Mouse (Mus musculus) heart, embryonic 16.5 days (tissue): ENCODE results near the gene Cyp4v3. TPM values are rescaled to one million over a fixed set of nuclear protein-coding genes. Genes with fewer than 3 reads are reported as not detected.

Source experiments
- ATAC-seq: fragments of 200-750 bp; cut with Nextera tagmentation; replicated peaks from 2 replicates; pipeline ENCODE4 v1.8.0; 2017; ENCODE audit warnings: moderate number of reproducible peaks; ENCODE audit not compliant: insufficient read depth, low FRiP score; ENCODE audit errors: extremely low read depth
- H3K27ac ChIP-seq: fragments of 300-500 bp; sonication (generic); 2 replicates; pipeline ENCODE4 v1.5.1; 2014; ENCODE audit warnings: mild to moderate bottlenecking, low read length, control low read depth, moderate library complexity
- H3K27me3 ChIP-seq: fragments of 300-500 bp; sonication (generic); 2 replicates; pipeline ENCODE4 v1.6.1; 2014; ENCODE audit warnings: low read length, mixed read lengths; ENCODE audit not compliant: control insufficient read depth, insufficient read depth
- H3K36me3 ChIP-seq: fragments of 300-500 bp; sonication (generic); 2 replicates; pipeline ENCODE4 v1.6.1; 2014; ENCODE audit not compliant: control insufficient read depth, insufficient read depth
- H3K4me1 ChIP-seq: fragments of 300-500 bp; sonication (generic); 2 replicates; pipeline ENCODE4 v1.6.1; 2014; ENCODE audit warnings: low read length, mixed read lengths; ENCODE audit not compliant: control insufficient read depth, insufficient read depth
- H3K4me2 ChIP-seq: fragments of 300-500 bp; sonication (generic); 2 replicates; pipeline ENCODE4 v1.6.1; 2014; ENCODE audit warnings: low read depth, mild to moderate bottlenecking, control low read depth, low read length
- H3K4me3 ChIP-seq: fragments of 300-500 bp; sonication (generic); 2 replicates; pipeline ENCODE4 v1.5.1; 2014; ENCODE audit warnings: mild to moderate bottlenecking, control low read depth, low read length
- H3K9ac ChIP-seq: fragments of 300-500 bp; sonication (generic); 2 replicates; pipeline ENCODE4 v1.6.1; 2014; ENCODE audit warnings: low read length, control low read depth
- H3K9me3 ChIP-seq: fragments of 300-500 bp; sonication (generic); replicated peaks from 2 replicates; pipeline ENCODE4 v1.6.1; 2016; ENCODE audit warnings: low read length; ENCODE audit not compliant: control insufficient read depth
- WGBS: fragments of 180-500 bp; shearing (Covaris S2); extraction: QIAGEN DNeasy Blood & Tissue Kit; methylation state at CpG from one replicate; pipeline ENCODE4 v1.1.7; 2014; 5-methylcytosine and 5-hydroxymethylcytosine counted together
- polyA plus RNA-seq: library from polyadenylated mRNA; unstranded; fragments of >200 nt; fragmentation: Nextera tagmentation; extraction: Ambion mirVana; gene quantifications from 2 replicates; pipeline ENCODE4 v1.2.1, GENCODE M21; 2015

Gene Cyp4v3
- polyA plus RNA-seq, 1 experiment from 2014 or later = 1.1 TPM

- Histone ChIP-seq H3K4me1 (0 out of 2 replicates have a peak, but pooled peaks cover 2% of the 10 kb centered on the region), H3K4me3 (no peak overlapping the region), H3K9ac (no peak overlapping the region), H3K36me3 (no peaks in the 10 kb centered on the region), H3K27me3 (no peaks in the 10 kb centered on the region), H3K4me2 (no peak overlapping the region), H3K27ac (no peak overlapping the region), H3K9me3 (peaks cover 5% of the 10 kb centered on the region; the same call in 1 of the 2 replicates)
- WGBS = 53% methylated on average over 4 of the region's 4 CpGs
- ATAC-seq = peak; percentile 63; the same call in 1 of the 2 replicates
Observed at GRCm38 (mm10) chr8:45267611-45268391, 65.2 kb downstream of the Cyp4v3 start.

GRCm38 (mm10) chr8:45266993-45267392, 66.0 kb downstream of the Cyp4v3 start:
- Histone ChIP-seq H3K4me2 (no peak overlapping the region), H3K27ac (no peak overlapping the region), H3K27me3 (no peaks in the 10 kb centered on the region), H3K9me3 (peaks cover 5% of the 10 kb centered on the region; the same call in 1 of the 2 replicates), H3K4me3 (no peak overlapping the region), H3K36me3 (no peaks in the 10 kb centered on the region), H3K9ac (no peak overlapping the region), H3K4me1 (0 out of 2 replicates have a peak, but pooled peaks cover 2% of the 10 kb centered on the region)
- WGBS = 62% methylated on average over 8 of the region's 8 CpGs
- no peak for ATAC-seq

- 0 out of 2 replicates have a peak, but pooled peaks cover 2% of the 10 kb centered on the region for H3K4me1 ChIP-seq
- no peak overlapping the region for H3K27ac ChIP-seq
- H3K9ac ChIP-seq = no peak overlapping the region
- H3K9me3 ChIP-seq = peaks cover 5% of the 10 kb centered on the region; the same call in 1 of the 2 replicates
- no peak for ATAC-seq
- H3K27me3 ChIP-seq = no peaks in the 10 kb centered on the region
- H3K4me3 ChIP-seq = no peak overlapping the region
- H3K36me3 ChIP-seq = no peaks in the 10 kb centered on the region
- H3K4me2 ChIP-seq = no peak overlapping the region
- WGBS = 72% methylated on average over 4 of the region's 4 CpGs
Observed at GRCm38 (mm10) chr8:45264918-45265317, 68.1 kb downstream of the Cyp4v3 start.

GRCm38 (mm10) chr8:45262851-45263250, 70.2 kb downstream of the Cyp4v3 start:
- Histone ChIP-seq H3K4me2 (no peak overlapping the region), H3K27ac (no peak overlapping the region), H3K4me1 (0 out of 2 replicates have a peak, but pooled peaks cover 1% of the 10 kb centered on the region), H3K4me3 (no peak overlapping the region), H3K9ac (no peak overlapping the region), H3K36me3 (no peaks in the 10 kb centered on the region), H3K27me3 (no peaks in the 10 kb centered on the region), H3K9me3 (peaks cover 5% of the 10 kb centered on the region; the same call in 1 of the 2 replicates)
- ATAC-seq = no peak
- WGBS = 85% methylated on average over 3 of the region's 3 CpGs

- no peak within 1 kb of the TSS for H3K27ac ChIP-seq
- no peak within 1 kb of the TSS for H3K4me3 ChIP-seq
- no peak within 1 kb of the TSS for H3K9ac ChIP-seq
- no peaks in the 10 kb centered on the region for H3K36me3 ChIP-seq
- no peak within 1 kb of the TSS for H3K4me2 ChIP-seq
- 75% methylated on average over 10 of the region's 10 CpGs for WGBS
- peaks cover 5% of the 10 kb centered on the region; the same call in 1 of the 2 replicates for H3K9me3 ChIP-seq
- no peaks in the 10 kb centered on the region for H3K27me3 ChIP-seq
- H3K4me1 ChIP-seq = no peaks in the 10 kb centered on the region
- ATAC-seq = no peak
Observed at GRCm38 (mm10) chr8:45261920-45262319, 71.1 kb downstream of the Cyp4v3 start, which contains the start of gene F11. F11 (minus strand) TSS chr8:45262031.

GRCm38 (mm10) chr8:45258421-45258820, 74.6 kb downstream of the Cyp4v3 start:
- no peak overlapping the region for H3K4me2 ChIP-seq
- H3K36me3 ChIP-seq = no peaks in the 10 kb centered on the region
- no peaks in the 10 kb centered on the region for H3K9me3 ChIP-seq
- no peaks in the 10 kb centered on the region for H3K4me1 ChIP-seq
- H3K4me3 ChIP-seq = no peak overlapping the region
- H3K27ac ChIP-seq = no peak overlapping the region
- H3K27me3 ChIP-seq = no peaks in the 10 kb centered on the region
- H3K9ac ChIP-seq = no peak overlapping the region
- WGBS = 80% methylated on average over 8 of the region's 8 CpGs
- no peak for ATAC-seq

GRCm38 (mm10) chr8:45255040-45255439, 78.0 kb downstream of the Cyp4v3 start:
- no peak overlapping the region for H3K4me2 ChIP-seq
- H3K27me3 ChIP-seq = no peaks in the 10 kb centered on the region
- no peaks in the 10 kb centered on the region for H3K4me1 ChIP-seq
- H3K36me3 ChIP-seq = no peaks in the 10 kb centered on the region
- no peaks in the 10 kb centered on the region for H3K9me3 ChIP-seq
- no peak overlapping the region for H3K9ac ChIP-seq
- WGBS = 80% methylated on average over 12 of the region's 12 CpGs
- no peak overlapping the region for H3K27ac ChIP-seq
- H3K4me3 ChIP-seq = no peak overlapping the region
- ATAC-seq = no peak

Other genes starting within 250 kb of the Cyp4v3 start
- gene F11, start 71.2 kb downstream of the Cyp4v3 start, polyA plus RNA-seq = 0.07 TPM in 1 of 2 replicates, not detected in the other
- gene Klkb1, start 38.4 kb downstream of the Cyp4v3 start, polyA plus RNA-seq = not detected in 2 replicates
- gene Gm45753, start 24.8 kb downstream of the Cyp4v3 start, polyA plus RNA-seq = 0.11 TPM in 1 of 2 replicates, not detected in the other
- gene Fam149a, start 49.1 kb upstream of the Cyp4v3 start, polyA plus RNA-seq = 3.0 and 3.4 TPM in 2 replicates
- 2.0 and 3.2 TPM in 2 replicates for gene Tlr3, start 77.9 kb upstream of the Cyp4v3 start, polyA plus RNA-seq
- 316 and 349 TPM in 2 replicates for gene Sorbs2, start 174.6 kb upstream of the Cyp4v3 start, polyA plus RNA-seq